11 mouse cellular contexts compared by ENCODE assay signal in genomic region chr12:111028176-111029167, GRCm38 (mm10). TPM values are rescaled to one million over a fixed set of nuclear protein-coding genes. Genes with fewer than 3 reads are reported as not detected.
DNase-seq lines count a peak whose midpoint lies in the region; ATAC-seq lines count a peak whose summit lies in the region.
"Had no signal": no experiment of that assay in that cellular context is flagged by ENCODE, and none has a peak within 500 bp of the region (broad histone marks: within the 10 kb centered on the region; RNA-seq: fewer than 3 reads in every experiment).

No protein-coding gene starts in this region.

- H3K27ac ChIP-seq in heart, embryonic 13.5 days (replicated peaks): no peak overlapping the region
- H3K27ac ChIP-seq in liver, embryonic 11.5 days (ENCODE audit: low read depth, low read length): peak overlapping the region; percentile 74

- H3K9ac ChIP-seq in heart, embryonic 13.5 days: peak overlapping the region; percentile 44; the same call in 1 of the 2 replicates
- peak overlapping the region; percentile 70 for H3K9ac ChIP-seq in liver, embryonic 11.5 days (ENCODE audit: low read depth, low read length)

- no peak for DNase-seq in heart, postnatal 10 days
- peak; percentile 30 to 47 for DNase-seq in spleen, postnatal 10 days (ENCODE audit: low spot score in 2 of 2)
- DNase-seq in spleen, adult 18-20 months: no peak
- peak; percentile 56 for DNase-seq in liver, embryonic 11.5 days (ENCODE audit: low spot score)
- DNase-seq in embryo, embryonic 9.5 days (ENCODE audit: extremely low spot score): no peak
- DNase-seq in T-cell, adult 2 months (ENCODE audit: low spot score): no peak
- DNase-seq in neural tube, embryonic 10.5 days (ENCODE audit: extremely low spot score, low spot score): no peak
- DNase-seq: cerebellum, postnatal 10 days; kidney, postnatal 10 days; thymus, adult 2 months had no signal

- H3K4me2 ChIP-seq in heart, embryonic 13.5 days: peak overlapping the region; percentile 59
- peak overlapping the region; percentile 78 for H3K4me2 ChIP-seq in liver, embryonic 11.5 days

- peaks cover 18% of the 10 kb centered on the region for H3K4me1 ChIP-seq in heart, embryonic 13.5 days
- H3K4me1 ChIP-seq in liver, embryonic 11.5 days (replicated peaks; ENCODE audit: control insufficient read depth, insufficient read depth, low read length): peaks cover 23% of the 10 kb centered on the region

- ATAC-seq in heart, embryonic 13.5 days (ENCODE audit: extremely low read depth, insufficient number of reproducible peaks, low FRiP score, low TSS enrichment): no peak
- peak; percentile 89 for ATAC-seq in liver, embryonic 11.5 days (replicated peaks; ENCODE audit: low FRiP score)

- no peaks in the 10 kb centered on the region for H3K36me3 ChIP-seq in heart, embryonic 13.5 days
- H3K36me3 ChIP-seq in liver, embryonic 11.5 days (ENCODE audit: control insufficient read depth, insufficient read depth, low read length): no peaks in the 10 kb centered on the region

- H3K4me3 ChIP-seq in heart, embryonic 13.5 days: 0 out of 2 replicates have a peak overlapping the region, but pooled peaks have one; percentile 14
- H3K4me3 ChIP-seq in liver, embryonic 11.5 days (ENCODE audit: low read depth, low read length): peak overlapping the region; percentile 56

- no peaks in the 10 kb centered on the region for H3K9me3 ChIP-seq in heart, embryonic 13.5 days
- no peaks in the 10 kb centered on the region for H3K9me3 ChIP-seq in liver, embryonic 11.5 days (ENCODE audit: control insufficient read depth, low read length)

- intact Hi-C loops in heart, postnatal 10 days (cut with DNase I): no loop called here

- H3K27me3 ChIP-seq in heart, embryonic 13.5 days (replicated peaks): no peaks in the 10 kb centered on the region; the same call in 1 of the 2 replicates
- H3K27me3 ChIP-seq in liver, embryonic 11.5 days (replicated peaks; ENCODE audit: control insufficient read depth, insufficient read depth, low read length): no peaks in the 10 kb centered on the region

- WGBS in heart, embryonic 13.5 days: 26% methylated on average over 19 of the region's 19 CpGs
- WGBS in liver, embryonic 11.5 days: 23% methylated on average over 19 of the region's 19 CpGs

RNA-seq across cellular contexts. Expression of gene Rcor1, which starts 10.7 kb away (rescaled TPM):
- 5.4 and 6.7 TPM in 2 replicates for polyA plus RNA-seq in heart, embryonic 13.5 days (2015; fragmentation: Nextera tagmentation; extraction: Ambion mirVana)
- 10 to 100 TPM; 25.3 to 27.9 TPM for total RNA-seq in heart, postnatal 10 days (2021)
- polyA plus RNA-seq in liver, embryonic 11.5 days (2014; fragmentation: Nextera tagmentation; extraction: Ambion mirVana): 17.4 and 18.2 TPM in 2 replicates

RNA-seq across cellular contexts. Expression of gene Ankrd9, which starts 49.6 kb away (rescaled TPM):
- 13.5 and 13.7 TPM in 2 replicates for polyA plus RNA-seq in heart, embryonic 13.5 days (2015; fragmentation: Nextera tagmentation; extraction: Ambion mirVana)
- total RNA-seq in heart, postnatal 10 days (2021): 10 to 100 TPM; 35.4 to 70.2 TPM
- 32.9 and 33.3 TPM in 2 replicates for polyA plus RNA-seq in liver, embryonic 11.5 days (2014; fragmentation: Nextera tagmentation; extraction: Ambion mirVana)

Comparison
In these comparisons a context has a peak if more than half of its experiments do, and no peak if none do; other contexts are left out.
1. DNase-seq: peak in spleen, postnatal 10 days (2 of 2) and liver, embryonic 11.5 days (single experiment); none in heart, postnatal 10 days (0 of 2), spleen, adult 18-20 months (0 of 2), embryo, embryonic 9.5 days (single experiment), T-cell, adult 2 months (single experiment) and neural tube, embryonic 10.5 days (single experiment).